Comparison of ENCODE assay signal across 14 mouse cellular contexts in genomic region chr8:114561191-114561590, GRCm38 (mm10).
"Had no signal": no experiment of that assay in that cellular context is flagged by ENCODE, and none has a peak within 500 bp of the region (broad histone marks: within the 10 kb centered on the region; RNA-seq: fewer than 3 reads in every experiment).

No protein-coding gene starts in this region.

- ATAC-seq: hindbrain, embryonic 16.5 days; inflammation-experienced regulatory T-cells, adult 6 months; midbrain, embryonic 16.5 days had no signal

- H3K4me1 ChIP-seq: limb, embryonic 15.5 days had no signal

- H3K27me3 ChIP-seq: midbrain, embryonic 12.5 days; neural tube, embryonic 13.5 days had no signal

- H3K4me2 ChIP-seq: limb, embryonic 15.5 days; lung, embryonic 14.5 days; midbrain, embryonic 12.5 days; neural tube, embryonic 13.5 days had no signal

- H3K4me3 ChIP-seq: limb, embryonic 15.5 days; midbrain, embryonic 12.5 days; neural tube, embryonic 13.5 days had no signal

- H3K9me3 ChIP-seq: limb, embryonic 15.5 days; midbrain, embryonic 12.5 days; neural tube, embryonic 13.5 days had no signal

- H3K36me3 ChIP-seq: limb, embryonic 15.5 days; midbrain, embryonic 12.5 days; neural tube, embryonic 13.5 days had no signal

- H3K9ac ChIP-seq: limb, embryonic 15.5 days; lung, embryonic 14.5 days; midbrain, embryonic 12.5 days; neural tube, embryonic 13.5 days had no signal

- H3K27ac ChIP-seq: limb, embryonic 15.5 days; midbrain, embryonic 12.5 days; neural tube, embryonic 13.5 days had no signal

- DNase-seq: layer of hippocampus, adult 9-11 months; layer of hippocampus, postnatal 36 days; lung, embryonic 14.5 days; lung, postnatal 10 days; lung, postnatal 4 days; retina, postnatal 1 day; thymus, adult 18-20 months; thymus, postnatal 14 days had no signal
